Mouse (Mus musculus) liver, embryonic 14.5 days (tissue): ENCODE results near the gene Taf5.

Source experiments
- CTCF ChIP-seq: IDR thresholded peaks from 2 replicates; pipeline ENCODE4 v1.5.1; 2016; ENCODE audit warnings: antibody characterized with exemption, low read depth, control low read depth
- EP300 ChIP-seq: IDR thresholded peaks from 2 replicates; pipeline ENCODE4 v1.6.1; 2016; ENCODE audit warnings: antibody characterized with exemption, low read depth

- TF ChIP-seq CTCF (no peak), EP300 (no peak)
Measured at GRCm38 (mm10) chr19:47049840-47050239, 17.7 kb upstream of the Taf5 start.
